Mouse (Mus musculus): Measurements from ENCODE around the gene H2-Aa.

Gene H2-Aa

GRCm38 (mm10) chr17:34300071-34300470, 12.4 kb upstream of the H2-Aa start:
- DNase-seq (ENCODE audit: low spot score): no peak

GRCm38 (mm10) chr17:34299356-34299755, 11.7 kb upstream of the H2-Aa start:
- no peak for DNase-seq (ENCODE audit: low spot score)

- peak; percentile 85 for DNase-seq (ENCODE audit: low spot score)
These were observed 8.5 kb upstream of the H2-Aa start for GRCm38 (mm10) chr17:34295891-34296794.

GRCm38 (mm10) chr17:34295307-34295706, 7.7 kb upstream of the H2-Aa start:
- no peak for DNase-seq (ENCODE audit: low spot score)

- no peak for DNase-seq (ENCODE audit: low spot score)
These were observed 6.6 kb upstream of the H2-Aa start for GRCm38 (mm10) chr17:34294249-34294648.

GRCm38 (mm10) chr17:34293533-34293932, 5.9 kb upstream of the H2-Aa start:
- DNase-seq (ENCODE audit: low spot score): no peak

GRCm38 (mm10) chr17:34292570-34292969, 4.9 kb upstream of the H2-Aa start:
- no peak for DNase-seq (ENCODE audit: low spot score)

- DNase-seq (ENCODE audit: low spot score): peak; percentile 79
These were observed 4.0 kb upstream of the H2-Aa start for GRCm38 (mm10) chr17:34291609-34292008.

GRCm38 (mm10) chr17:34288131-34288530, 508 bp upstream of the H2-Aa start:
- no peak for DNase-seq (ENCODE audit: low spot score)

- DNase-seq (ENCODE audit: low spot score): no peak
These were observed 624 bp downstream of the H2-Aa start for GRCm38 (mm10) chr17:34286999-34287398.

GRCm38 (mm10) chr17:34286501-34286900, 1.1 kb downstream of the H2-Aa start:
- DNase-seq (ENCODE audit: low spot score): no peak

GRCm38 (mm10) chr17:34285848-34286247, 1.8 kb downstream of the H2-Aa start:
- no peak for DNase-seq (ENCODE audit: low spot score)

GRCm38 (mm10) chr17:34285371-34285770, 2.3 kb downstream of the H2-Aa start:
- no peak for DNase-seq (ENCODE audit: low spot score)

- DNase-seq (ENCODE audit: low spot score): no peak
These were observed 5.8 kb downstream of the H2-Aa start for GRCm38 (mm10) chr17:34281836-34282235.

- no peak for DNase-seq (ENCODE audit: low spot score)
These were observed 7.1 kb downstream of the H2-Aa start for GRCm38 (mm10) chr17:34280499-34281038.

GRCm38 (mm10) chr17:34272102-34272501, 15.5 kb downstream of the H2-Aa start:
- DNase-seq (ENCODE audit: low spot score): no peak

- DNase-seq (ENCODE audit: low spot score): no peak
These were observed 16.7 kb downstream of the H2-Aa start for GRCm38 (mm10) chr17:34270940-34271339.

- DNase-seq (ENCODE audit: low spot score): no peak
These were observed 17.4 kb downstream of the H2-Aa start for GRCm38 (mm10) chr17:34270230-34270629.

GRCm38 (mm10) chr17:34269817-34270216, 17.8 kb downstream of the H2-Aa start:
- no peak for DNase-seq (ENCODE audit: low spot score)

GRCm38 (mm10) chr17:34268748-34269147, 18.9 kb downstream of the H2-Aa start:
- DNase-seq (ENCODE audit: low spot score): no peak

- no peak for DNase-seq (ENCODE audit: low spot score)
These were observed 19.4 kb downstream of the H2-Aa start for GRCm38 (mm10) chr17:34268262-34268661.

GRCm38 (mm10) chr17:34264452-34265351, 22.9 kb downstream of the H2-Aa start:
- no peak for DNase-seq (ENCODE audit: low spot score)

Data from layer of hippocampus, adult 9-10 months (tissue).